Comparison of ENCODE assay signal across 10 mouse cellular contexts in genomic region chr17:34313393-34313792, GRCm38 (mm10). TPM values are rescaled to one million over a fixed set of nuclear protein-coding genes. Genes with fewer than 3 reads are reported as not detected.
DNase-seq lines count a peak whose midpoint lies in the region; ATAC-seq and TF ChIP-seq lines count a peak whose summit lies in the region.
"Had no signal": no experiment of that assay in that cellular context is flagged by ENCODE, and none has a peak within 500 bp of the region (broad histone marks: within the 10 kb centered on the region; RNA-seq: fewer than 3 reads in every experiment).

No protein-coding gene starts in this region.

- H3K27ac ChIP-seq in midbrain, embryonic 10.5 days (replicated peaks): no peak overlapping the region
- H3K27ac ChIP-seq in midbrain, embryonic 16.5 days (ENCODE audit: low read length): no peak overlapping the region
- no peak overlapping the region for H3K27ac ChIP-seq in liver, adult 2 months (replicated peaks; ENCODE audit: insufficient read depth, low read depth, low read length)
- H3K27ac ChIP-seq: embryonic facial prominence, embryonic 15.5 days; neural tube, embryonic 13.5 days had no signal

- no peak overlapping the region for H3K4me3 ChIP-seq in midbrain, embryonic 10.5 days
- H3K4me3 ChIP-seq in midbrain, embryonic 16.5 days (ENCODE audit: low read depth, low read length): no peak overlapping the region
- no peak overlapping the region for H3K4me3 ChIP-seq in liver, adult 2 months (ENCODE audit: insufficient read depth, low read depth, low read length)
- H3K4me3 ChIP-seq: embryonic facial prominence, embryonic 15.5 days; neural tube, embryonic 13.5 days had no signal

- no peaks in the 10 kb centered on the region for H3K9me3 ChIP-seq in midbrain, embryonic 10.5 days (replicated peaks)
- no peaks in the 10 kb centered on the region for H3K9me3 ChIP-seq in midbrain, embryonic 16.5 days (replicated peaks; ENCODE audit: control insufficient read depth, low read length, poor library complexity, severe bottlenecking)
- H3K9me3 ChIP-seq: embryonic facial prominence, embryonic 15.5 days; neural tube, embryonic 13.5 days had no signal

- peak; percentile 76 for DNase-seq in midbrain, embryonic 10.5 days (ENCODE audit: low spot score)
- peak; percentile 49 to 83 for DNase-seq in kidney, adult 8-10 months
- peak; percentile 26 for DNase-seq in liver, adult 2 months (ENCODE audit: extremely low read depth, low read depth, low spot score)
- DNase-seq in ovary, postnatal 14 days (ENCODE audit: low spot score): peak; percentile 74
- peak; percentile 83 for DNase-seq in thymus, postnatal 14 days

- H3K36me3 ChIP-seq in midbrain, embryonic 10.5 days: no peaks in the 10 kb centered on the region
- H3K36me3 ChIP-seq in midbrain, embryonic 16.5 days (ENCODE audit: control insufficient read depth, insufficient read depth, low read length): no peaks in the 10 kb centered on the region
- H3K36me3 ChIP-seq in liver, adult 2 months (ENCODE audit: control insufficient read depth, insufficient read depth, low read length): no peaks in the 10 kb centered on the region
- H3K36me3 ChIP-seq: embryonic facial prominence, embryonic 15.5 days; neural tube, embryonic 13.5 days had no signal

- H3K79me2 ChIP-seq in liver, adult 2 months (ENCODE audit: control insufficient read depth, insufficient read depth, low read length): no peaks in the 10 kb centered on the region

- H3K9ac ChIP-seq in midbrain, embryonic 16.5 days (ENCODE audit: low read depth, low read length): no peak overlapping the region
- H3K9ac ChIP-seq in liver, adult 2 months (ENCODE audit: low read depth, low read length): no peak overlapping the region
- H3K9ac ChIP-seq: embryonic facial prominence, embryonic 15.5 days; neural tube, embryonic 13.5 days had no signal

- TF ChIP-seq CTCF in liver, adult 2 months (IDR thresholded peaks at IDR 0.05; ENCODE audit: low read depth, low read length): peak; percentile 98

- no peak for TF ChIP-seq POLR2A in liver, adult 2 months (IDR thresholded peaks at IDR 0.05; ENCODE audit: extremely low read depth, insufficient read depth, low read length)

- peaks cover under 1% of the 10 kb centered on the region; the same call in 1 of the 2 replicates for H3K27me3 ChIP-seq in midbrain, embryonic 10.5 days (ENCODE audit: low read depth, poor library complexity, severe bottlenecking)
- H3K27me3 ChIP-seq in midbrain, embryonic 16.5 days (ENCODE audit: control insufficient read depth, insufficient read depth, low read depth, low read length): no peaks in the 10 kb centered on the region
- no peaks in the 10 kb centered on the region for H3K27me3 ChIP-seq in liver, adult 2 months (ENCODE audit: control insufficient read depth, insufficient read depth, low read length)
- H3K27me3 ChIP-seq: neural tube, embryonic 13.5 days had no signal

- WGBS in midbrain, embryonic 10.5 days: 40% methylated on average over 3 of the region's 3 CpGs
- 36% methylated on average over 3 of the region's 3 CpGs for WGBS in midbrain, embryonic 16.5 days
- WGBS in liver, adult 2 months: 34% methylated on average over 3 of the region's 3 CpGs

- no peak overlapping the region for H3K4me2 ChIP-seq in midbrain, embryonic 16.5 days (ENCODE audit: low read length)
- H3K4me2 ChIP-seq: embryonic facial prominence, embryonic 15.5 days; neural tube, embryonic 13.5 days had no signal

- H3K4me1 ChIP-seq in midbrain, embryonic 10.5 days: peaks cover 10% of the 10 kb centered on the region
- H3K4me1 ChIP-seq in midbrain, embryonic 16.5 days (ENCODE audit: control insufficient read depth, insufficient read depth, low read length): 0 out of 2 replicates have a peak, but pooled peaks cover 3% of the 10 kb centered on the region
- H3K4me1 ChIP-seq in liver, adult 2 months (ENCODE audit: control insufficient read depth, insufficient read depth, low read length): no peaks in the 10 kb centered on the region

- no peak for ATAC-seq in midbrain, embryonic 16.5 days
- ATAC-seq in cerebellum, adult (ENCODE audit: insufficient number of reproducible peaks, low FRiP score, low TSS enrichment): 0 out of 2 replicates have a peak, but pooled peaks have one; percentile 20
- peak; percentile 76 for ATAC-seq in frontal cortex, adult (ENCODE audit: low TSS enrichment)

RNA-seq across cellular contexts. Expression of gene H2-Eb1, which starts 7.7 kb away (rescaled TPM):
- 1.5 and 2.0 TPM in 2 replicates for polyA plus RNA-seq in midbrain, embryonic 10.5 days (2016; fragmentation: Nextera tagmentation; extraction: Ambion mirVana)
- 1.9 and 2.8 TPM in 2 replicates for polyA plus RNA-seq in midbrain, embryonic 16.5 days (2015; fragmentation: Nextera tagmentation; extraction: Ambion mirVana)
- total RNA-seq in liver, adult 2 months (2014; rRNA removed): 18.5 and 38.0 TPM in 2 replicates
- polyA plus RNA-seq in liver, adult 2 months (2012; rRNA removed): 23.3 and 39.5 TPM in 2 replicates

RNA-seq across cellular contexts. Expression of gene H2-Eb2, which starts 12.1 kb away (rescaled TPM):
- polyA plus RNA-seq in midbrain, embryonic 10.5 days (2016; fragmentation: Nextera tagmentation; extraction: Ambion mirVana): not detected in 2 replicates
- 0.09 and 0.29 TPM in 2 replicates for polyA plus RNA-seq in midbrain, embryonic 16.5 days (2015; fragmentation: Nextera tagmentation; extraction: Ambion mirVana)
- 0.09 and 0.13 TPM in 2 replicates for total RNA-seq in liver, adult 2 months (2014; rRNA removed)
- 0.16 TPM in 1 of 2 replicates, not detected in the other for polyA plus RNA-seq in liver, adult 2 months (2012; rRNA removed)
- polyA plus RNA-seq: embryonic facial prominence, embryonic 15.5 days had no signal

RNA-seq across cellular contexts. Expression of gene H2-Aa, which starts 25.8 kb away (rescaled TPM):
- not detected in 2 replicates for polyA plus RNA-seq in midbrain, embryonic 10.5 days (2016; fragmentation: Nextera tagmentation; extraction: Ambion mirVana)
- 0.44 TPM in 1 of 2 replicates, not detected in the other for polyA plus RNA-seq in midbrain, embryonic 16.5 days (2015; fragmentation: Nextera tagmentation; extraction: Ambion mirVana)
- total RNA-seq in liver, adult 2 months (2014; rRNA removed): 32.8 and 58.4 TPM in 2 replicates
- 42.8 and 78.0 TPM in 2 replicates for polyA plus RNA-seq in liver, adult 2 months (2012; rRNA removed)

RNA-seq across cellular contexts. Expression of gene Btnl2, which starts 41.2 kb away (rescaled TPM):
- 0.04 TPM in 1 of 2 replicates, not detected in the other for polyA plus RNA-seq in midbrain, embryonic 10.5 days (2016; fragmentation: Nextera tagmentation; extraction: Ambion mirVana)
- polyA plus RNA-seq in midbrain, embryonic 16.5 days (2015; fragmentation: Nextera tagmentation; extraction: Ambion mirVana): 0.06 TPM in 1 of 2 replicates, not detected in the other
- total RNA-seq in liver, adult 2 months (2014; rRNA removed): 0.09 TPM in 1 of 2 replicates, not detected in the other
- 0.05 TPM in 1 of 2 replicates, not detected in the other for polyA plus RNA-seq in liver, adult 2 months (2012; rRNA removed)
- polyA plus RNA-seq: neural tube, embryonic 13.5 days had no signal

RNA-seq across cellular contexts. Expression of gene H2-Ab1, which starts 55.9 kb away (rescaled TPM):
- polyA plus RNA-seq in midbrain, embryonic 10.5 days (2016; fragmentation: Nextera tagmentation; extraction: Ambion mirVana): 8.3 and 11.1 TPM in 2 replicates
- polyA plus RNA-seq in midbrain, embryonic 16.5 days (2015; fragmentation: Nextera tagmentation; extraction: Ambion mirVana): 1.1 TPM in 2 replicates
- 25.2 and 59.5 TPM in 2 replicates for total RNA-seq in liver, adult 2 months (2014; rRNA removed)
- polyA plus RNA-seq in liver, adult 2 months (2012; rRNA removed): 80.4 and 156 TPM in 2 replicates

Comparison
In these comparisons a context has a peak if more than half of its experiments do, and no peak if none do; other contexts are left out.
1. DNase-seq: peak in every context shown above with its lines; median percentile 83 in thymus, postnatal 14 days; 76 in midbrain, embryonic 10.5 days; 74 in ovary, postnatal 14 days; 66 in kidney, adult 8-10 months; 26 in liver, adult 2 months.
2. RNA of gene H2-Aa, which starts 25.8 kb away (polyA plus RNA-seq): 42.8 to 78.0 TPM in liver, adult 2 months; 0.44 TPM in midbrain, embryonic 16.5 days and not detected in midbrain, embryonic 10.5 days; every median in the first group is over 10 times any median in the second.